Mouse (Mus musculus): Measurements from ENCODE around the gene Mmaa. TPM values are rescaled to one million over a fixed set of nuclear protein-coding genes. Genes with fewer than 3 reads are reported as not detected.
A peak's percentile ranks its signal among the peaks of the same experiment; 100 is the strongest.

The Mmaa gene
- polyA plus RNA-seq, 1 experiment from 2014 or later, result 16.5 TPM

DNA sequence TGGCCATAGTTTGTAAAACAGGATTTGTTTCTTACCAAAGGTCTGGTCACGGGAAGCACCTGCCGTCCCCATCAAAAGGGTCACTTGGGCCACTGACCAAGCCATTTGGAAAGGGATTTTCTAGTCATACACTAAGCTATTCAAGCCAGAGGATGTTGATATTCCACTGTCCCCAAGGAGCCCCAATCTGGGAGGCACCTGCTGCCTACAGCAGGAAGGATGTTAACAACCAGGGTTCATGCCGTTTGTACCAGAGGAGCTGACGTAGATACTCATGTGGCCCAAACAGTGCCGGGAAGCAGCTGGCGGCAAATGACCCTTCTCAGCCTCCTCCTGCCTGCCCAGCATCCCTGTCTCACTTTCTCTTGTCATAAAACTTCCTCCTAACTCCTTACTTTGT is 30.8 kb upstream of the Mmaa start:
- H3K27ac ChIP-seq (ENCODE audit: low read length), result no peak overlapping the region
- no peak overlapping the region for H3K4me3 ChIP-seq (ENCODE audit: low read length)
- 73% methylated on average over 6 of the region's 6 CpGs for WGBS
- H3K4me2 ChIP-seq (ENCODE audit: low read depth, low read length), result no peak overlapping the region
- H3K27me3 ChIP-seq (ENCODE audit: control insufficient read depth, insufficient read depth, low read length), result no peaks in the 10 kb centered on the region
- ATAC-seq (replicated peaks; ENCODE audit: extremely low read depth, insufficient read depth, low FRiP score), result no peak
- H3K9ac ChIP-seq (ENCODE audit: low read length), result no peak overlapping the region
- peaks cover 4% of the 10 kb centered on the region; the same call in 1 of the 2 replicates for H3K4me1 ChIP-seq (ENCODE audit: control insufficient read depth, insufficient read depth, low read length)
- H3K9me3 ChIP-seq (replicated peaks; ENCODE audit: control insufficient read depth, low read length), result no peaks in the 10 kb centered on the region
- H3K36me3 ChIP-seq (ENCODE audit: control insufficient read depth, insufficient read depth), result no peaks in the 10 kb centered on the region

DNA sequence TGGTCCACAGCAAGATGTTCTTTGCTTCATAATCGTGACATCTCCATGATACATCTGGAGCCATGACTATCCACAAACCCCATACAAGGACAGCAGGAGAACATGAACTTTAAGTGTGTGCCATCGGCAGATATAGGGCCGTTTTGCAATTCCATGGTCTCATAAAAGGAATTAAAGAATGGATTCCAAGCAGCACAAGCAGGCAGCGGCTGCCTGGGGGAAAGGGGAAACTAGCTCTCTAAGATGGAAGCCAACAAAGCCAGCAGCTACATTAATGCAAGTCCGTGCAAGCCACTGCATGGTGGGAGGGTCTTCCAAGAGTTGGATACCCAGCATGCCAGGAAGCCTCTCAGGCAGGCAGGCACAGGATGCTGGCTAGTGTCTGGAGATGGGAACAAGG is 30.2 kb upstream of the Mmaa start:
- Histone ChIP-seq H3K9me3 (replicated peaks; ENCODE audit: control insufficient read depth, low read length) (no peaks in the 10 kb centered on the region), H3K27me3 (ENCODE audit: control insufficient read depth, insufficient read depth, low read length) (no peaks in the 10 kb centered on the region), H3K4me3 (ENCODE audit: low read length) (no peak overlapping the region), H3K36me3 (ENCODE audit: control insufficient read depth, insufficient read depth) (no peaks in the 10 kb centered on the region), H3K27ac (ENCODE audit: low read length) (no peak overlapping the region), H3K4me1 (ENCODE audit: control insufficient read depth, insufficient read depth, low read length) (peaks cover 4% of the 10 kb centered on the region; the same call in 1 of the 2 replicates), H3K4me2 (ENCODE audit: low read depth, low read length) (no peak overlapping the region), H3K9ac (ENCODE audit: low read length) (no peak overlapping the region)
- 78% methylated on average over 5 of the region's 5 CpGs for WGBS
- no peak for ATAC-seq (replicated peaks; ENCODE audit: extremely low read depth, insufficient read depth, low FRiP score)

DNA sequence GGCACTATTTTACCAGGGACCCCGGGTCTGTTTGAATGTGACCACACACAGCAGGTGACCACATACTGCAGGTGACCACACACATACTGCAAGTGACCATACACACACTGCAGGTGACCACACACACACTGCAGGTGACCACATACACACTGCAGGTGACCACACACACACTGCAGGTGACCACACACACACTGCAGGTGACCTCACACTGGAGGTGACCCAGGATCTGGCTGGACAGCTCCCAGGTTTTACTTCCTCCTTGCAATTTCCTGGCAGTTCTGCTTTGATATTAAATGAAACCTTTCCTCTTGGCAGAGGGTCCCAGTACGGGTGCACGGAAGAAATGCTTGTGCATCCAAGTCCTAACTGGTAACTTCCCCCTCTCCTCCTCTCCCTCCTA is 29.3 kb upstream of the Mmaa start:
- 54% methylated on average over 3 of the region's 3 CpGs for WGBS
- Histone ChIP-seq H3K4me3 (ENCODE audit: low read length) (no peak overlapping the region), H3K4me1 (ENCODE audit: control insufficient read depth, insufficient read depth, low read length) (peaks cover 4% of the 10 kb centered on the region; the same call in 1 of the 2 replicates), H3K9ac (ENCODE audit: low read length) (no peak overlapping the region), H3K27ac (ENCODE audit: low read length) (no peak overlapping the region), H3K27me3 (ENCODE audit: control insufficient read depth, insufficient read depth, low read length) (no peaks in the 10 kb centered on the region), H3K36me3 (ENCODE audit: control insufficient read depth, insufficient read depth) (no peaks in the 10 kb centered on the region), H3K9me3 (replicated peaks; ENCODE audit: control insufficient read depth, low read length) (no peaks in the 10 kb centered on the region), H3K4me2 (ENCODE audit: low read depth, low read length) (no peak overlapping the region)
- no peak for ATAC-seq (replicated peaks; ENCODE audit: extremely low read depth, insufficient read depth, low FRiP score)

DNA sequence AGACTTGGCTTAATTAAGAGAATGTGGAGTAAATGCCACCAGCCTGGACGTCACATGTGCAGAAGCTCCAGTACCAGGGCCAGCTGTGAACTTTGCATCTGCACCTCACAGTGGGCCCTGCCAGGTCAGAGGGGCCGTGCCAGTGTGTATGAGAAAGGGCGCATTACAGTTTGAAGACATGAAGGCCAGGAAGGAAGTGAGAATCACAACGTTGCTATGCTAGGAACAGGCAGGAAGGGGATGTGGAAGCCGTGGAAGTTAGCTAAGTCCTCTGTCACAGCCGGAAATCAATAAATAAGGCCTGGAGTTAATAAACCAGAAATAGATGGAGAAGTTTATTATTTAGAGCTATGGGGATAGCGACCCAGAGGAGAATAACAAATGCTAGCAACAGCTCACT is 28.4 kb upstream of the Mmaa start:
- Histone ChIP-seq H3K27ac (ENCODE audit: low read length) (peak overlapping the region; percentile 22), H3K36me3 (ENCODE audit: control insufficient read depth, insufficient read depth) (no peaks in the 10 kb centered on the region), H3K27me3 (ENCODE audit: control insufficient read depth, insufficient read depth, low read length) (no peaks in the 10 kb centered on the region), H3K4me1 (ENCODE audit: control insufficient read depth, insufficient read depth, low read length) (peaks cover 4% of the 10 kb centered on the region; the same call in 1 of the 2 replicates), H3K9me3 (replicated peaks; ENCODE audit: control insufficient read depth, low read length) (no peaks in the 10 kb centered on the region), H3K4me3 (ENCODE audit: low read length) (no peak overlapping the region), H3K9ac (ENCODE audit: low read length) (no peak overlapping the region), H3K4me2 (ENCODE audit: low read depth, low read length) (no peak overlapping the region)
- WGBS, result 57% methylated on average over 7 of the region's 7 CpGs
- ATAC-seq (replicated peaks; ENCODE audit: extremely low read depth, insufficient read depth, low FRiP score), result no peak

DNA sequence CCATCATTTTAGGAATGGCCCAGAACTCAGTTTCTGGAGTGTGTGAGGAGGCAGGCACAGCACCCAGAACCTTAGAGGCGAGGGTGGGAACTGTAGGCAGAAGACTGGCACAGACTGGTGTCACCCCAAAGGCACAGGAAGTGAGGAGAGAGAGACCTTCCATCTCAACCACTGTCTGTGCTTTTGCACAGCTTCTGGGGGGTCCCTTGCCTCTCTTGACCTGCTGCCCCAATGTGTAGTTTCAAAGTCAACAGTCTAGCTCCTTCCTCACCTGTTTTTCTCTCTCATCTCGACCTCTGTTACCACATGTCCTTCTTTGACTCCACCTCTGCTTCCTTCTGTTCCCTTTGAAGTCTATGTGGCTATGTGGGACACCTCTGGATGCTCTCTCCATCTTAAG is 16.1 kb upstream of the Mmaa start:
- Histone ChIP-seq H3K4me1 (ENCODE audit: control insufficient read depth, insufficient read depth, low read length) (no peaks in the 10 kb centered on the region), H3K36me3 (ENCODE audit: control insufficient read depth, insufficient read depth) (no peaks in the 10 kb centered on the region), H3K27ac (ENCODE audit: low read length) (no peak overlapping the region), H3K4me3 (ENCODE audit: low read length) (no peak overlapping the region), H3K4me2 (ENCODE audit: low read depth, low read length) (no peak overlapping the region), H3K9me3 (replicated peaks; ENCODE audit: control insufficient read depth, low read length) (no peaks in the 10 kb centered on the region), H3K27me3 (ENCODE audit: control insufficient read depth, insufficient read depth, low read length) (no peaks in the 10 kb centered on the region), H3K9ac (ENCODE audit: low read length) (no peak overlapping the region)
- WGBS, result 64% methylated on average over 2 of the region's 2 CpGs
- ATAC-seq (replicated peaks; ENCODE audit: extremely low read depth, insufficient read depth, low FRiP score), result no peak

DNA sequence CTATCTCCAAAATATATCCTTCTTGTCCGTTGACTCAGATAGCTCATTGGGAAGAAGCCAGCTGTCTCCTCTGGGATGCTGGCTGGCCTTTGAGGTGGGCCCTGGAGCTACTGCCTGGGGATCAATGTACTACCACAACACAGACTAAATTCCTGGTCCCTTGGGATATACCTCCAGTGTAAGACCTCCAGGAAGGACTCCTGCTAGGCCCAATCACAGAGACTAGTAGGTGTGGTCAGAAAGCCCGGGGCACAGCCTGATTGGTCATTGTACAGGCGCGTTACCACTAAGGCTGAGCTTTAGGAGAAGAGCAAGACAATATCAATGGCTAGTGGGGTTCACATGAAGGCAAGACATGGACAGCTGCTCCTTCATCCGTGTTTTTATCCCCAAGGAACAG is 11.2 kb upstream of the Mmaa start:
- Histone ChIP-seq H3K36me3 (ENCODE audit: control insufficient read depth, insufficient read depth) (no peaks in the 10 kb centered on the region), H3K27ac (ENCODE audit: low read length) (no peak overlapping the region), H3K9ac (ENCODE audit: low read length) (no peak overlapping the region), H3K4me1 (ENCODE audit: control insufficient read depth, insufficient read depth, low read length) (no peaks in the 10 kb centered on the region), H3K27me3 (ENCODE audit: control insufficient read depth, insufficient read depth, low read length) (no peaks in the 10 kb centered on the region), H3K9me3 (replicated peaks; ENCODE audit: control insufficient read depth, low read length) (no peaks in the 10 kb centered on the region), H3K4me2 (ENCODE audit: low read depth, low read length) (no peak overlapping the region), H3K4me3 (ENCODE audit: low read length) (no peak overlapping the region)
- no peak for ATAC-seq (replicated peaks; ENCODE audit: extremely low read depth, insufficient read depth, low FRiP score)
- WGBS, result 67% methylated on average over 5 of the region's 5 CpGs

DNA sequence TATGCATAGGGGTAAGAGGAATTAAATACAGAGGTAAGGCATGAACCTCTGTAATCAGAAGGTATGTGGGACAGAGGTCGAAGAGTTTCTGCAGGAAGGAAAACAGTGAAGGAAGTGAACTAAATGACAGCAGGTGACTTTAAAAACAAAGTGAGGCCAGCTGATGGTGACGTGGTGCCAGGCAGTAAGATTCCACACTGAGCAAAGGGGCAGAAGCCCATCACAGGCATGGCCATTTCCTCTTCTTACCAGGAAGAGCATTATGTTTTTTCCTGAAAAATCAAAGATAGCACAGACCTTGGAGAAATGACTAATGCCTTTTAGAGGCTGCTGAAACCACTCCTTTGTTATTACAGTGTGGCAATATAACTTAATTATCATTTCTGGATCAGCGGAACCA is 6.8 kb upstream of the Mmaa start:
- Histone ChIP-seq H3K9ac (ENCODE audit: low read length) (no peak overlapping the region), H3K27ac (ENCODE audit: low read length) (no peak overlapping the region), H3K4me1 (ENCODE audit: control insufficient read depth, insufficient read depth, low read length) (no peaks in the 10 kb centered on the region), H3K9me3 (replicated peaks; ENCODE audit: control insufficient read depth, low read length) (no peaks in the 10 kb centered on the region), H3K27me3 (ENCODE audit: control insufficient read depth, insufficient read depth, low read length) (no peaks in the 10 kb centered on the region), H3K36me3 (ENCODE audit: control insufficient read depth, insufficient read depth) (no peaks in the 10 kb centered on the region), H3K4me2 (ENCODE audit: low read depth, low read length) (no peak overlapping the region), H3K4me3 (ENCODE audit: low read length) (no peak overlapping the region)
- WGBS, result 67% methylated on average over 3 of the region's 3 CpGs
- no peak for ATAC-seq (replicated peaks; ENCODE audit: extremely low read depth, insufficient read depth, low FRiP score)

DNA sequence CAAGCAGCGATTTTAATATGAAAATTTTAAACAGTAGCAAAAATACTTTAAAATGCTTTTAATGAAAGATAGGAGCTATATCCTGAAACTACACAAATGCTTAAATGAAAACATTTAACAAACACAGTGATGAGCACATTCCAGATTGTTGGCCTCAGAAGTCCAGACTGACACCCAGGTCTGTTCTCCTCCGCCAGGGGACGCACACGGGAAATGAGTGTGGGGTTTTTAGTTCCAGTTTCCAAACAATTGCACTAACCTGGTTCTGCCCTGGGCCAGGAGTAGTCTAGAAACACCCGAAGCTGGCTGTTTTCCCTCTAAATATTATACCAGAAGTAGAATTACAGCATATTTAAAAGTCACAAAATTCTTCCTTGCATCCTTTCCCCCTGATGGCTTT is 5.0 kb upstream of the Mmaa start:
- 80% methylated on average over 5 of the region's 5 CpGs for WGBS
- Histone ChIP-seq H3K9me3 (replicated peaks; ENCODE audit: control insufficient read depth, low read length) (no peaks in the 10 kb centered on the region), H3K27me3 (ENCODE audit: control insufficient read depth, insufficient read depth, low read length) (no peaks in the 10 kb centered on the region), H3K9ac (ENCODE audit: low read length) (no peak overlapping the region), H3K4me1 (ENCODE audit: control insufficient read depth, insufficient read depth, low read length) (peaks cover 2% of the 10 kb centered on the region; the same call in 1 of the 2 replicates), H3K36me3 (ENCODE audit: control insufficient read depth, insufficient read depth) (no peaks in the 10 kb centered on the region), H3K4me2 (ENCODE audit: low read depth, low read length) (no peak overlapping the region), H3K27ac (ENCODE audit: low read length) (no peak overlapping the region), H3K4me3 (ENCODE audit: low read length) (no peak overlapping the region)
- no peak for ATAC-seq (replicated peaks; ENCODE audit: extremely low read depth, insufficient read depth, low FRiP score)

DNA sequence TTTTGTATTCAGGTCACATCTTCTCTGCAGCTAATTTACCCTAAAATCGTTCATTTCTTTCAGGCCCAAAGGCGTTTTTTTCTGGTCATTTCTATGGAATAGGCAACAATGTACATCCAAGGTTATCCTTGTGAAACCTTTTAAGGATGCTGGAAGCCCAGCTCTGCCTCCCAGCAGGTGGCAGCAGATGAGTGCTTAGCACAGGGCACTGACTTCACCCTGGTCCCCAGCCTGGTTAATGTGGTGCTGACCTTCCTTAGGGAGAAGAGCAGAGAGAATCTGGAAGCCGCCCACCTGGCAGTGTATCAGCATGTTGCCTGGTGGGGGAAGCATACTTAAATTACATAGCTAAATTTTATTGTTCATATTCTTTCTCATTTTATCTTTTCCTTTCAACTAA is 3.0 kb upstream of the Mmaa start:
- H3K4me3 ChIP-seq (ENCODE audit: low read length), result no peak overlapping the region
- no peaks in the 10 kb centered on the region for H3K36me3 ChIP-seq (ENCODE audit: control insufficient read depth, insufficient read depth)
- H3K9me3 ChIP-seq (replicated peaks; ENCODE audit: control insufficient read depth, low read length), result no peaks in the 10 kb centered on the region
- WGBS, result 27% methylated on average over 3 of the region's 3 CpGs
- no peak overlapping the region for H3K9ac ChIP-seq (ENCODE audit: low read length)
- no peaks in the 10 kb centered on the region for H3K27me3 ChIP-seq (ENCODE audit: control insufficient read depth, insufficient read depth, low read length)
- no peak overlapping the region for H3K27ac ChIP-seq (ENCODE audit: low read length)
- ATAC-seq (replicated peaks; ENCODE audit: extremely low read depth, insufficient read depth, low FRiP score), result no peak
- H3K4me1 ChIP-seq (ENCODE audit: control insufficient read depth, insufficient read depth, low read length), result peaks cover 13% of the 10 kb centered on the region
- no peak overlapping the region for H3K4me2 ChIP-seq (ENCODE audit: low read depth, low read length)
